Mouse (Mus musculus): Measurements from ENCODE around the gene Smap1. TPM values are rescaled to one million over a fixed set of nuclear protein-coding genes. Genes with fewer than 3 reads are reported as not detected.

Smap1 gene
- polyA plus RNA-seq, 2 experiments: 59.3 to 84.6 TPM

- H3K27me3 ChIP-seq (ENCODE audit: control insufficient read depth, insufficient read depth, low read length): no peaks in the 10 kb centered on the region
- WGBS: 90% methylated on average over 4 of the region's 4 CpGs
- no peak for TF ChIP-seq POLR2A (IDR thresholded peaks at IDR 0.05; ENCODE audit: borderline replicate concordance, extremely low read depth, insufficient read depth, insufficient read length)
- H3K9me3 ChIP-seq (ENCODE audit: control insufficient read depth, low read length): no peaks in the 10 kb centered on the region
- no peak overlapping the region for H3K27ac ChIP-seq (replicated peaks; ENCODE audit: low read depth, low read length)
- H3K9ac ChIP-seq (ENCODE audit: low read depth, low read length, severe bottlenecking): no peak overlapping the region
- no peak for DNase-seq (ENCODE audit: low spot score)
- H3K36me3 ChIP-seq (ENCODE audit: control insufficient read depth, insufficient read depth, low read length): no peaks in the 10 kb centered on the region
- H3K4me3 ChIP-seq (replicated peaks; ENCODE audit: low read length): no peak overlapping the region
- peaks cover 20% of the 10 kb centered on the region for H3K4me1 ChIP-seq (ENCODE audit: control insufficient read depth, insufficient read depth, low read length)
- H3K4me2 ChIP-seq (replicated peaks; ENCODE audit: low read depth, low read length, severe bottlenecking): no peak overlapping the region
- no peak for ATAC-seq (ENCODE audit: low FRiP score, low read depth)
These were observed 3.0 kb downstream of the Smap1 start for GRCm38 (mm10) chr1:23919086-23919485.

- TF ChIP-seq POLR2A (IDR thresholded peaks at IDR 0.05; ENCODE audit: borderline replicate concordance, extremely low read depth, insufficient read depth, insufficient read length): no peak
- Histone ChIP-seq H3K9ac (ENCODE audit: low read depth, low read length, severe bottlenecking) (no peak overlapping the region), H3K4me3 (replicated peaks; ENCODE audit: low read length) (no peak overlapping the region), H3K4me2 (replicated peaks; ENCODE audit: low read depth, low read length, severe bottlenecking) (no peak overlapping the region), H3K9me3 (ENCODE audit: control insufficient read depth, low read length) (no peaks in the 10 kb centered on the region), H3K36me3 (ENCODE audit: control insufficient read depth, insufficient read depth, low read length) (no peaks in the 10 kb centered on the region), H3K4me1 (ENCODE audit: control insufficient read depth, insufficient read depth, low read length) (peaks cover 8% of the 10 kb centered on the region), H3K27me3 (ENCODE audit: control insufficient read depth, insufficient read depth, low read length) (no peaks in the 10 kb centered on the region), H3K27ac (replicated peaks; ENCODE audit: low read depth, low read length) (no peak overlapping the region)
- no peak for ATAC-seq (ENCODE audit: low FRiP score, low read depth)
- WGBS: 84% methylated on average over 4 of the region's 4 CpGs
- no peak for DNase-seq (ENCODE audit: low spot score)
These were observed 6.6 kb downstream of the Smap1 start for GRCm38 (mm10) chr1:23915483-23915882.

- H3K36me3 ChIP-seq (ENCODE audit: control insufficient read depth, insufficient read depth, low read length): no peaks in the 10 kb centered on the region
- H3K9ac ChIP-seq (ENCODE audit: low read depth, low read length, severe bottlenecking): no peak overlapping the region
- H3K4me1 ChIP-seq (ENCODE audit: control insufficient read depth, insufficient read depth, low read length): no peaks in the 10 kb centered on the region
- H3K27me3 ChIP-seq (ENCODE audit: control insufficient read depth, insufficient read depth, low read length): no peaks in the 10 kb centered on the region
- H3K27ac ChIP-seq (replicated peaks; ENCODE audit: low read depth, low read length): no peak overlapping the region
- H3K9me3 ChIP-seq (ENCODE audit: control insufficient read depth, low read length): no peaks in the 10 kb centered on the region
- ATAC-seq (ENCODE audit: low FRiP score, low read depth) (no peak), DNase-seq (ENCODE audit: low spot score) (no peak)
- WGBS: 70% methylated on average over 2 of the region's 2 CpGs
- TF ChIP-seq POLR2A (IDR thresholded peaks at IDR 0.05; ENCODE audit: borderline replicate concordance, extremely low read depth, insufficient read depth, insufficient read length): no peak
- no peak overlapping the region for H3K4me2 ChIP-seq (replicated peaks; ENCODE audit: low read depth, low read length, severe bottlenecking)
- no peak overlapping the region for H3K4me3 ChIP-seq (replicated peaks; ENCODE audit: low read length)
These were observed 9.1 kb downstream of the Smap1 start for GRCm38 (mm10) chr1:23912988-23913387.

GRCm38 (mm10) chr1:23906082-23906481, 16.0 kb downstream of the Smap1 start:
- no peak for TF ChIP-seq POLR2A (IDR thresholded peaks at IDR 0.05; ENCODE audit: borderline replicate concordance, extremely low read depth, insufficient read depth, insufficient read length)
- DNase-seq (ENCODE audit: low spot score) (no peak), ATAC-seq (ENCODE audit: low FRiP score, low read depth) (no peak)
- Histone ChIP-seq H3K27me3 (ENCODE audit: control insufficient read depth, insufficient read depth, low read length) (no peaks in the 10 kb centered on the region), H3K4me2 (replicated peaks; ENCODE audit: low read depth, low read length, severe bottlenecking) (no peak overlapping the region), H3K4me3 (replicated peaks; ENCODE audit: low read length) (no peak overlapping the region), H3K9ac (ENCODE audit: low read depth, low read length, severe bottlenecking) (no peak overlapping the region), H3K4me1 (ENCODE audit: control insufficient read depth, insufficient read depth, low read length) (no peaks in the 10 kb centered on the region), H3K36me3 (ENCODE audit: control insufficient read depth, insufficient read depth, low read length) (no peaks in the 10 kb centered on the region), H3K27ac (replicated peaks; ENCODE audit: low read depth, low read length) (no peak overlapping the region), H3K9me3 (ENCODE audit: control insufficient read depth, low read length) (no peaks in the 10 kb centered on the region)

GRCm38 (mm10) chr1:23903340-23903739, 18.8 kb downstream of the Smap1 start:
- H3K27me3 ChIP-seq (ENCODE audit: control insufficient read depth, insufficient read depth, low read length): no peaks in the 10 kb centered on the region
- WGBS: 89% methylated on average over 3 of the region's 3 CpGs
- H3K9ac ChIP-seq (ENCODE audit: low read depth, low read length, severe bottlenecking): no peak overlapping the region
- no peak for DNase-seq (ENCODE audit: low spot score)
- no peaks in the 10 kb centered on the region for H3K4me1 ChIP-seq (ENCODE audit: control insufficient read depth, insufficient read depth, low read length)
- no peak overlapping the region for H3K4me2 ChIP-seq (replicated peaks; ENCODE audit: low read depth, low read length, severe bottlenecking)
- no peak for ATAC-seq (ENCODE audit: low FRiP score, low read depth)
- no peak overlapping the region for H3K27ac ChIP-seq (replicated peaks; ENCODE audit: low read depth, low read length)
- H3K36me3 ChIP-seq (ENCODE audit: control insufficient read depth, insufficient read depth, low read length): no peaks in the 10 kb centered on the region
- H3K9me3 ChIP-seq (ENCODE audit: control insufficient read depth, low read length): no peaks in the 10 kb centered on the region
- no peak for TF ChIP-seq POLR2A (IDR thresholded peaks at IDR 0.05; ENCODE audit: borderline replicate concordance, extremely low read depth, insufficient read depth, insufficient read length)
- H3K4me3 ChIP-seq (replicated peaks; ENCODE audit: low read length): no peak overlapping the region

- WGBS: 90% methylated on average over 2 of the region's 2 CpGs
These were observed 19.4 kb downstream of the Smap1 start for GRCm38 (mm10) chr1:23902736-23903135.

More at GRCm38 (mm10) chr1:23902736-23903135, 19.4 kb downstream of the Smap1 start:
- Histone ChIP-seq H3K4me2 (replicated peaks; ENCODE audit: low read depth, low read length, severe bottlenecking) (no peak overlapping the region), H3K9ac (ENCODE audit: low read depth, low read length, severe bottlenecking) (no peak overlapping the region), H3K9me3 (ENCODE audit: control insufficient read depth, low read length) (no peaks in the 10 kb centered on the region), H3K36me3 (ENCODE audit: control insufficient read depth, insufficient read depth, low read length) (no peaks in the 10 kb centered on the region), H3K27me3 (ENCODE audit: control insufficient read depth, insufficient read depth, low read length) (no peaks in the 10 kb centered on the region), H3K4me1 (ENCODE audit: control insufficient read depth, insufficient read depth, low read length) (no peaks in the 10 kb centered on the region), H3K27ac (replicated peaks; ENCODE audit: low read depth, low read length) (no peak overlapping the region), H3K4me3 (replicated peaks; ENCODE audit: low read length) (no peak overlapping the region)
- ATAC-seq (ENCODE audit: low FRiP score, low read depth) (no peak), DNase-seq (ENCODE audit: low spot score) (no peak)
- TF ChIP-seq POLR2A (IDR thresholded peaks at IDR 0.05; ENCODE audit: borderline replicate concordance, extremely low read depth, insufficient read depth, insufficient read length): no peak

Data from limb, embryonic 14.5 days (tissue).